Mouse (Mus musculus) MN1 (cell line): ENCODE results near the gene Ppp4c.
"Not testable (repeated sequence)": the region's sequence is repeated elsewhere in the genome, so short reads cannot be mapped to it uniquely, and the experiment has no call there.

Experiments
- DNase-seq: peaks from one replicate; pipeline ENCODE4 v3.0.0-alpha.2; 2016; ENCODE audit warnings: low spot score

The Ppp4c gene

DNA sequence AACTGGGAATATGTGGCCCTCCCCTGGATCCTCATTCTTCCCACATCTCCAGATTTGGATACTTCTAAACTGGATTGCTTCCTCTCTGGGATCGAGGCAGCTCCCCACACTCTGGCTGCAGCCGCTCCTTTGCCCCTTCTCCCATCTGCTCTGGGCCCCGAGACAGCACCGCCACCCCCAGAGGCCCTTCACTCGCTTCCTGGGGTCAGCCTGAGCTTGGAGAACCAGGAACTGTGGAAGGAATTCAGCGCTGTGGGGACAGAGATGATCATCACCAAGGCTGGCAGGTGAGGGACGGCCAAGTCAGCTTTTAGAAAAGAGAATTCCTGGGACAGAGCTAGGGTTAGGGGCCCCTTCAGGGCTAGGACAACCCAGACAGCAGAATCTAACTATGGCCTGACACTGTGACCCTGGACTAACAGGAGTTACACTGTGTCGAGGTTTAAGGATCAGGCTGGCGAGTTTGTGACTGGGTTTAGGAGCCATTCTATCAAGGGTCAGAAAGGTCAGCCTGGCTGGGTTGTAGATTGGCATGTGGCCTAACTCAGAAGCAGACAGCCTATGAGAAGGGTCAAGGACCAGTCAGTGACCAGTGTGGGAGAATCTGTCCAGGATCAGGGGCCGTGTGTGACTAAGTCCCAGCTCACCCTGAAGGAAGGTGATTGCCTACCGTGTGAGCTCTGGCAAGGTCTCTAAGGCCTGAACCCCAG is 10.5 kb downstream of the Ppp4c start:
- no peak for DNase-seq

- no peak for DNase-seq
Observed at GRCm38 (mm10) chr7:126780971-126781635, 11.2 kb downstream of the Ppp4c start, which contains the start of gene Tbx6. Gene Tbx6, plus strand, starts transcription at chr7:126781483.

DNA sequence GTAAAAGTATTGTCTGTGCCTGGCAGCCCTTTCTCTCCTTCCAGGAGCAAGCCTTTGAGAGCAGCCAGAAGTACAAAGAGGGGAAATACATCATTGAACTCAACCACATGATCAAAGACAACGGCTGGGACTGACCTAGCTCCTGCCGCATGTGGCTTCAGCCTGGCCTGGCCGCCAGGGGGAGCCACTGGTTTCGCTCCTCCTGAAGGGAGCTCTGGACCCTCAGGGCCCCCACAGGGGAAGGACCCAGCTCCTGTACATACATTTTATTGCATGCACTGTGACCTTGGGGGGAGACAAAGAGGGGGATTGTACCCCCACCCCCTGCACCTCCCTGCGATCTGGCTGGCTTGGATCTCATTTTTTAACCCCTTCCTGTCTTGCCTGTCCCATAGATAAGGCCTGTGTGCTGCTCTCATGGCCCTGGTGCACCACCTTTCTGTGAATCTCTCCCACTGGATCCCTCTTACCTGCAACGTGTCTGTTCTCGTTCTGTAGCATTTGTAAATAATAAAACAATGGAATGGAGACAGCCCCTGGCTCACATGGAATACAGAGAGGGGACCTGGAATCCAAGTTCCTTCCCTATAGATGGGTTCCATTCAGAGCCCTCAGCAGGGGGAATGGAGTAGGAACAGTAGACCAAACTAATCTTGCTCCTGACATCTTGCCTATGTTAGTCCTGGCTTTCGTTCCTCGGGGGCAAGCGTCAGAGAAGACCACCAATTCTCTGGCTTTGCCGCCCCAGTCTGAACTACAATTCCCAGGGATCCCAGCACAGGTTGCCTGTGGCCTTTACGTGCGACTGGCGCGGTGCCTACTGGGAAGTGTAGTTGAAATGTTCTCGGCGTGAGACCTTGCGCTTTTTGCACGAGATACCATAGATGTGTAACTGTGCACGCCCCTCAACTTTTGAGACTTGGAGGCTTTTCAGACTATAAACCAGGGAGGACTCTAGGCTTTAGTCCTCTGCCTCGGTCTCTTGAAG is 12.0 kb downstream of the Ppp4c start:
- peak; percentile 87 for DNase-seq

- not testable (repeated sequence) for DNase-seq
Observed at GRCm38 (mm10) chr7:126779101-126779500, 13.2 kb downstream of the Ppp4c start.

GRCm38 (mm10) chr7:126778147-126778546 is 14.1 kb downstream of the Ppp4c start:
- no peak for DNase-seq

DNA sequence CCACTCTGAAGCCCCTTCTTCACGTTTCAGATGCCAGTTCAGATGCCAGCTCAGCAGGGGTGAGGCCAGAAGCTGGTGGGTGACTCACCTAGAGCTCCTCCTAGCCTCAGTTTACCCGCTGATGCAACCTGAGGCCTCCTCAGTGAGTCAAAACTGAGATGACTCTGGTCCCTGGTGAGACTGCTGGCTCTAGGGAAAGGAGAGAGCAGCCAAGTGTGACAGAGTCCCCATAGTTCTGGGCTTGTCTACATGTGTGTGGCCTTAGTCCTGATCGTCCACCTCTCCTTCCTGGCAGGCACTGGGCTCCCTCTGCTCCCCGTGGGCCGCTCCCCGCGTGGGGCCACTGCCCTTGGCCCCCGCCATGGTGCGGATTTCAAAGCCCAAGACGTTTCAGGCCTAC is 14.8 kb downstream of the Ppp4c start:
- DNase-seq, result peak; percentile 34

GRCm38 (mm10) chr7:126776598-126777057 is 15.7 kb downstream of the Ppp4c start, which contains the start of gene Ypel3:
Gene Ypel3, plus strand, starts transcription at chr7:126776955.
- DNase-seq, result peak; percentile 93

DNA sequence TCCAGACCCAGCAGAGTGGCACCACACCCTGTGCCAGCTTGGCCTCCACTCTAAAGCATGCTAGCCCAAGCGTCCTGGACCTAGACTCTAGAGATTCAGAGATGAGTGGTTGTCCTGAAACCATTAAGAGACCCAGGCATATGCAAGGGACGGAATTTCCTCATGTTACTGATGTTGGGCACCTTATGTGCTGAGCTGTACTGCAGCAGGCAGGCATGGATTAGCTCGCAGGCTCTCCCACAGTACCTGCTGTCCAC is 16.4 kb downstream of the Ppp4c start:
- peak; percentile 29 for DNase-seq

GRCm38 (mm10) chr7:126775185-126775977 is 16.9 kb downstream of the Ppp4c start:
- DNase-seq, result peak; percentile 42

DNA sequence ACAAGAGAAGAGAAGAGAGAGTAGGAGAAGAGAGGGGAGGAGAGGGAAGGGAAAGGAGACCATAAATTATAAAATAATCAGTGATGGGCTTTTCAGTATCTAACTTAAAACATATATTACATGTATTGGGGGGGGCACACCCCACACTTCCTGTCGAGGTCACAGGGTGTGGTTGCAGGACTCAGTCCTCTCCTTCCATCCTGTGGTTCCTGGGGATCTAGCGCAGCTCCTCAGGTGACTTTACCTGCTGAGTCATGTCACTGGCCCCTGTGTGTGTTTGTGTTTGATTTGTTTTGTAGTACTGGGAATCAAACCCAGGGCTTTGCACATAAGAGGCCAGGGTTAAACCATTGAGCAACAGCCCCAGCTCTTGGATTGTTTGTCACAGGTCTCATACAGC is 17.8 kb downstream of the Ppp4c start:
- no peak for DNase-seq

DNA sequence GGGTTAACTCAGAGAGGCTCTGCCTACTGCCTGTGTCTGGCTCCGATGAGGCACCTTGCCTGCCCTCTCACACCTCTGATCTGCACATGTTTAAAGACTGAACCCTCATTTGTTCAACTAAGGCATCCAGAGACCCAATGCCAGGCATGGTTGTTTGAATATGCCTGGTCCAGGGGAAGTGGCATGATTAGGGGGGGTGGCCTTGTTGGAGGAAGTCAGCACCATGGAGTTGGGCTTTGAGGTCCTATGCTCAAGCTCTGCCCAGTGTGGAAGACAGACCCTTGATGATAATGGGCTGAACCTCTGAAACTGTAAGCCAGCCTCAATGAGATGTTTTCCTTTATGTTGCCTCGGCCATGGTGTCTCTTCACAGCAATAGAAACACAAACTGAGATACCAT is 18.9 kb downstream of the Ppp4c start:
- DNase-seq, result no peak

DNA sequence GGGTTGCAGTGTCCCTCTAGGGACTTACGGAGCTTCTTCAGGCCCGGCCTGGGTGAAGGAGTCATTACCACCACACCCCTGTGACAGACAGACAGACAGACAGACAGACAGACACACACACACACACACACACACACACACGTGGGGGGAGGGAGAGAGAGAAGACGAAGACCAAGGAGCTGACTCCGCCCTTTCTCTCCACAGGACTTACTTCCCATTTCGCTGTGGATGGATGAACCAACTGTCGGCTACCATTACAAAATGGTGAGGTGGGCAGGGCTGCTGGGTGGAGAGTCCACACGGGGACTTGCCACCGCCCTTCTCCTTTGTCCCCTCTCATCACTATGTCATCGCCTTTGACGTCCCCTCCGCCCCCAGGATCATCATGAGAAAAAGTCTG is 21.5 kb downstream of the Ppp4c start:
- DNase-seq, result no peak

DNA sequence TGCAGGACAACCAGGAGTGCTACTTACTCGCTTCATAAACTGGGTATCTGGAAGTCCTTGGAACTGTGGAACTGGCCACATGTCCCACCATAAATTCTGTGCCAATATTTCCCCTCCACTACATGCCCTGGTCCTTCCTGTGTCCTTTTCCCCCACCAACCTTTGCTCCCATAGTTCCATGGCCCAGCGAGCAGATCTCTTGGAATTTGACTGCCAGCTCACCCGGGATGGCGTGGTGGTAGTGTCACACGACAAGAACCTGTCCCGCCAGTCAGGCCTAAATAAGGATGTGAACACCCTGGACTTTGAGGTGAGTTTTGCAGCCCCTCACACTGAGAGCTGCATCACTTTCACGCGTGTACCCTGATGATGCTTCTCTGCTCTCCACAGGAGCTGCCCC is 25.3 kb downstream of the Ppp4c start:
- no peak for DNase-seq

DNA sequence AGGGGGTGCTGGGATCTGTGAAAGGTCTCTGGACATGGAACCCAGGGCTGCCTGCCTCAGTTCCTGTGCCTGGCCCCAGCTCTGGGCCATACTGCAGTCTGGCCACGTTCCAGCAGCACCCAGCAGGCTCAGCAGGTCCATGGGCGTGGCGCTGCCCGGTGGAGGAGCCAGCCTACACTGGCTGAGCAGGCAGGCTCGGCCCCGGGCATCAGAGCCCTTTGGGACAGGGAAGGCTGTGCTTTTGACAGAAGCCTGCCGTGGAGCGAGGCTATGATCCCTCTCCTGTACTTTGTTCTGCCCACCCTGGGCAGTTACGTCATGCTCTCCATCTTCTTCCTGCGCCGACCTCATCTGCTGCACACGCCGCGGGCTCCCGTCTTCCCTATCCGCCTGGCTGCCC is 26.1 kb downstream of the Ppp4c start, which contains the start of gene Gdpd3:
Gene Gdpd3, plus strand, starts transcription at position 134 of the 400 bp plus-strand sequence.
- DNase-seq, result peak; percentile 81

GRCm38 (mm10) chr7:126765540-126765939 is 26.8 kb downstream of the Ppp4c start:
- no peak for DNase-seq

DNA sequence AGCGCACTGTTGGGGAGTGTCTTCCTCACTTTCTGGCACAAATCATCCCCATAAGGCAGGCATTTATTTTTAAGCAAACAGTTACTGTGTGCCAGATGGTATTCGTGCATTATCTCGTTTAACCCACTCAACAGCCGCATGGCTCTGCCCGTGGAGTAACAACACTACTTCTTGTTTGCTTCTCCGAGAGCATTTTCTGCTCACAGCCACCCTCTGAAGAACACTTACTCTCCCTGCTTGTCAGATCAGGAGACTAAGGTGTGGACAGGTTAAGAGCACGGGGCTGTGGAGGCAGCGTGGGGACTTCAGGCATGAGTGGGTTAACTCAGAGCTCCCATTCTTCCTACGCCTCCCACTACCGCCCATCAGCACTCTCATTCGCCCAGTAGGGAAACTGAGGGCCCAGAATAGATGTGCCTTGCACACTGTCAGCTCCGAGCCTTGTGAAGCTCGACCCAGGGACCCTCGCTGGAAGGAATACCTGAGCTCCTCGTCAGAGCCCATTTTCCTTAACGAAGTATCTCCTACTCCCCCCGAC is 29.8 kb downstream of the Ppp4c start:
- no peak for DNase-seq

DNA sequence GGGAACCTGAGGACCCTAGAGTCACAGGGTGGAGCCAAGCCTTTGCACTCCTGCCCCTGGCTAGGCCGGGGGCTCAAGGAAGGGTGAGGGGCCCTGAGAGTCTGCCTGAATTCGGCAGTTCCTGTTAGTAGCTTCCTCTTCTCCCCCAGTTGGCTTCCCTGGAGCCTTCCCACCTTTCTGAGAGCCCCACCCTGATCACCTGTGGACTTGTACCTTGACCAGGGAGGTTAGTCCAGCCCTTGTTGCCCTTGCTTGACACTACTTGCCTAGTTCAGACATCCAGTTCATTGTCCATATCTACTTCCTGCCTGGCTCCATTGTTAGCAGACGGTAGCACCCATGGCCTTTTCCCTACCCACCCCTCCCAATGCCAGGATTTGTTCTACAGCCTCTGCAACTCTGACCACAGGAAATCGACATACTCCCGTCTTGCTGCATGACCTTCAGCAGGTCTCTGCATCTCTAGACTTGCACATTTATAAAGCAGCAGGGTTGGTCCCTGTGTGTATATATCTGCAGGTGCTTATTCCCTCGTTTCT is 30.7 kb downstream of the Ppp4c start:
- DNase-seq, result no peak

DNA sequence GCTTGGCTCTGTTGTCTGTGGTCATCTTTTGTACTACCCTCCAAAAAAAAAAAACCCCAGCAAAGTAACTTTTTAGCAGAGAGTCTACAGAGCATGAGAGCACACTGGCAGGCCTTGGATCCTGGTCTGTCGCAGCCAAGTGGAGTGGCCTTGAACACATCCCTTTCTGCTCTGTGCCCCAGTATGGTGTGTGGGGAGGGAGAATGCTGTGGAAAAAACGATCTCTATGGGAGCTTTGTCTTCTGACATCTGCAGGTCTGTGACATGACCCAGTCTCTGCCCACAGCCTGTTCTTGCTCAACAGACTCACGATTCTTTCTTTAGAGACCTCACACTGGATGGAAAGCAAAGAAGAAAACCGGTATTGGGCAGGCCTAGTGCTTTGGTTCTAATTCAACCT is 31.3 kb downstream of the Ppp4c start:
- no peak for DNase-seq

GRCm38 (mm10) chr7:126760391-126760802 is 31.9 kb downstream of the Ppp4c start:
- peak; percentile 78 for DNase-seq

DNA sequence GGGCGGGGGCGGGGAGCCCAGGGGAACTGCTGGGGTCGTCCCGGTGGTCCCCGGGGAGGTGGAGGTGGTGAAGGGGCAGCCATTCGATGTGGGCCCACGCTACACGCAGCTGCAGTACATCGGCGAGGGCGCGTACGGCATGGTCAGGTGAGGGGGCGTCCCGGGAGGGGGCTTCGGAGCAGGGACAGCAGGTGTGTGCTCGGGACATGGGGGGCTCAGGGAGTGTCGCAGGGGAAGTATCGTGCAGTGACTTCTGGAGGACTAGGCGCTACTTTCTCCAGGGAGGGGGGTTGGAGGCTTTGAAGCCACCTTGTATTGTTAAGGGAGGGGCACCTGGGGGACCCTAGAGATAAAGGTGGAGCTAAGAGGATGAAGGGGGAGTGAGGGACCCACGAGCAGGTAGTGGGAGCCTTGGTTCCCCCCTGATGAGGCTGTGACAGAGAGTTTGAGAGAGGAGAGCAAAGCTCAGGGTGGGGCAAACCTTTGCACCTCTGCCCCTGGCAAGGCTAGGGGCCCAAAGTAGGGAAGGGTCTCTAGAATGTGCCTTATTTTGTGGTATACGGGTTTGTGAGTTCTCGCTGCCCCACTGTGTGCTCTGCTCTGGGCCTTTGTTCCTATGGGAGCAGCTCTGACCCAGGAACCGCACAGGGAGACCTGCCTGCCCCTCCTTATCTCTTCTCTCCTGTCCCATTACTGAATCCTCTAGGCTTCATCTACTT is 32.5 kb downstream of the Ppp4c start:
- DNase-seq, result no peak
